ENCODE assay signal across 9 mouse cellular contexts in genomic region chr4:72204420-72205045, GRCm38 (mm10). TPM values are rescaled to one million over a fixed set of nuclear protein-coding genes. Genes with fewer than 3 reads are reported as not detected.
DNase-seq lines count a peak whose midpoint lies in the region; ATAC-seq and TF ChIP-seq lines count a peak whose summit lies in the region.
"Had no signal": no experiment of that assay in that cellular context is flagged by ENCODE, and none has a peak within 500 bp of the region (broad histone marks: within the 10 kb centered on the region; RNA-seq: fewer than 3 reads in every experiment).

No protein-coding gene starts in this region.

- ATAC-seq in intestine, embryonic 14.5 days (replicated peaks; ENCODE audit: low FRiP score, low TSS enrichment, low read depth): no peak
- no peak for ATAC-seq in intestine, postnatal 0 days
- no peak for ATAC-seq in forebrain, embryonic 15.5 days (replicated peaks)

- H3K9ac ChIP-seq in intestine, embryonic 14.5 days (ENCODE audit: low read length): no peak overlapping the region
- H3K9ac ChIP-seq in intestine, postnatal 0 days (ENCODE audit: low read depth, low read length): no peak overlapping the region
- H3K9ac ChIP-seq in forebrain, embryonic 15.5 days (replicated peaks): no peak overlapping the region

- intact Hi-C loops in left cerebral cortex, adult 2 months (cut with DNase I): loop anchor here (5.0 to 10.0 kb wide), 2 partner anchors 838 to 1600 kb away; no protein-coding TSS in a partner anchor

- no peaks in the 10 kb centered on the region for H3K36me3 ChIP-seq in intestine, embryonic 14.5 days (ENCODE audit: control insufficient read depth, insufficient read depth, low read length)
- no peaks in the 10 kb centered on the region for H3K36me3 ChIP-seq in intestine, postnatal 0 days (ENCODE audit: control insufficient read depth, insufficient read depth)
- H3K36me3 ChIP-seq in forebrain, embryonic 15.5 days: no peaks in the 10 kb centered on the region

- no peak for DNase-seq in intestine, embryonic 14.5 days (ENCODE audit: low spot score)
- peak; percentile 67 for DNase-seq in embryo, embryonic 10 days (ENCODE audit: low spot score)
- DNase-seq in mesoderm, embryonic 11.5 days (ENCODE audit: low read depth, low spot score): peak; percentile 56
- DNase-seq in left cerebral cortex, adult 2 months (ENCODE audit: extremely low spot score in 1 of 2, low spot score in 2 of 2): no peak
- DNase-seq in c-Kit-positive CD71-positive TER-119-positive erythroid progenitor cells, embryonic 14.5 days (ENCODE audit: low spot score): no peak
- DNase-seq in urinary bladder, postnatal 10 days (ENCODE audit: low spot score): no peak
- DNase-seq: kidney, adult 9 months had no signal

- peak overlapping the region; percentile 23; the same call in 1 of the 2 replicates for H3K4me2 ChIP-seq in intestine, embryonic 14.5 days (ENCODE audit: low read length)
- no peak overlapping the region for H3K4me2 ChIP-seq in intestine, postnatal 0 days (replicated peaks; ENCODE audit: low read depth)
- H3K4me2 ChIP-seq in forebrain, embryonic 15.5 days (replicated peaks): 0 out of 2 replicates have a peak overlapping the region, but pooled peaks have one; percentile 86

- 41% methylated on average over 6 of the region's 6 CpGs for WGBS in intestine, embryonic 14.5 days
- WGBS in intestine, postnatal 0 days: 55% methylated on average over 6 of the region's 6 CpGs
- 12% methylated on average over 6 of the region's 6 CpGs for WGBS in forebrain, embryonic 15.5 days

- no peaks in the 10 kb centered on the region; the same call in 1 of the 2 replicates for H3K27me3 ChIP-seq in intestine, embryonic 14.5 days (replicated peaks; ENCODE audit: control insufficient read depth, insufficient read depth, low read length)
- H3K27me3 ChIP-seq in intestine, postnatal 0 days (replicated peaks; ENCODE audit: control insufficient read depth, insufficient read depth, low read length): no peaks in the 10 kb centered on the region
- H3K27me3 ChIP-seq in forebrain, embryonic 15.5 days: peaks cover 28% of the 10 kb centered on the region

- H3K4me1 ChIP-seq in intestine, embryonic 14.5 days (replicated peaks; ENCODE audit: control insufficient read depth, insufficient read depth, low read length): no peaks in the 10 kb centered on the region; the same call in 1 of the 2 replicates
- no peaks in the 10 kb centered on the region for H3K4me1 ChIP-seq in intestine, postnatal 0 days (replicated peaks; ENCODE audit: control insufficient read depth, insufficient read depth, low read length)
- peaks cover 29% of the 10 kb centered on the region for H3K4me1 ChIP-seq in forebrain, embryonic 15.5 days

- no peak overlapping the region for H3K27ac ChIP-seq in intestine, embryonic 14.5 days (ENCODE audit: low read depth)
- H3K27ac ChIP-seq in intestine, postnatal 0 days (ENCODE audit: low read depth, low read length): no peak overlapping the region
- no peak overlapping the region for H3K27ac ChIP-seq in forebrain, embryonic 15.5 days (replicated peaks)
- no peak overlapping the region for H3K27ac ChIP-seq in left cerebral cortex, adult 2 months

- no peak overlapping the region for H3K4me3 ChIP-seq in intestine, embryonic 14.5 days (ENCODE audit: low read depth, low read length)
- H3K4me3 ChIP-seq in intestine, postnatal 0 days (ENCODE audit: low read depth, low read length): no peak overlapping the region
- H3K4me3 ChIP-seq in forebrain, embryonic 15.5 days: no peak overlapping the region
- H3K4me3 ChIP-seq in left cerebral cortex, adult 2 months: no peak overlapping the region

- TF ChIP-seq CTCF in intestine, postnatal 0 days (IDR thresholded peaks at IDR 0.05; ENCODE audit: low read depth): no peak
- no peak for TF ChIP-seq CTCF in left cerebral cortex, adult 2 months (IDR thresholded peaks at IDR 0.05)

- no peaks in the 10 kb centered on the region for H3K9me3 ChIP-seq in intestine, embryonic 14.5 days (ENCODE audit: control insufficient read depth, low read length)
- no peaks in the 10 kb centered on the region for H3K9me3 ChIP-seq in intestine, postnatal 0 days (ENCODE audit: control insufficient read depth)
- no peaks in the 10 kb centered on the region for H3K9me3 ChIP-seq in forebrain, embryonic 15.5 days

RNA-seq across cellular contexts. Expression of gene Tle1, which starts 3.8 kb away (rescaled TPM):
- polyA plus RNA-seq in intestine, embryonic 14.5 days (2014; fragmentation: Nextera tagmentation; extraction: Ambion mirVana): 24.9 and 25.5 TPM in 2 replicates
- polyA plus RNA-seq in intestine, postnatal 0 days (2015; fragmentation: Nextera tagmentation; extraction: Ambion mirVana): 12.8 and 13.9 TPM in 2 replicates
- 38.2 and 40.0 TPM in 2 replicates for polyA plus RNA-seq in forebrain, embryonic 15.5 days (2015; fragmentation: Nextera tagmentation; extraction: Ambion mirVana)
- total RNA-seq in left cerebral cortex, adult 2 months (2021): 10 to 100 TPM; 48.7 to 50.3 TPM

Comparison
In these comparisons a context has a peak if more than half of its experiments do, and no peak if none do; other contexts are left out.
1. DNase-seq: peak in embryo, embryonic 10 days (single experiment) and mesoderm, embryonic 11.5 days (single experiment); none in intestine, embryonic 14.5 days (single experiment), left cerebral cortex, adult 2 months (0 of 2), c-Kit-positive CD71-positive TER-119-positive erythroid progenitor cells, embryonic 14.5 days (single experiment) and urinary bladder, postnatal 10 days (single experiment).